29 mouse cellular contexts compared by ENCODE assay signal in the genomic region with DNA sequence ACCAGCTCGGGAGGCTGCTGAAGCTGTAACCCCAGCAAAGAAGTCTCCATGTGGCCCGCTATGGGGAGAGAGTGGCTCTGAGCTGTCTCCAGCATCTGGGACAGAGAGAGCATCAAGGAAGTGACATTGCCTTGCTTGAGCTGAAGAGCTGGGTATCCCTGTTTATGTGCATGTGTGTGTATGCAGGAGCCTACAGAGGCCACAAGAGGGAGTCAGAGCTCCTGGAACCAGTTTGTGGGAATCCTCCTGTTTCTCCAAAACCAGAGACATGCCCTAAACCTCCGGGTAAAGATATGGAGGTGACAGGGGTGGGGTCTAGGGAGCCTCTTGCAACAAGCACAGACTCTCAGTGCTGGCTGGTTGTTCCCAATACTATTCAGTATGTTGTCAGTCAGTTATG. TPM values are rescaled to one million over a fixed set of nuclear protein-coding genes. Genes with fewer than 3 reads are reported as not detected.
DNase-seq lines count a peak whose midpoint lies in the region; ATAC-seq and TF ChIP-seq lines count a peak whose summit lies in the region.
"Had no signal": no experiment of that assay in that cellular context is flagged by ENCODE, and none has a peak within 500 bp of the region (broad histone marks: within the 10 kb centered on the region; RNA-seq: fewer than 3 reads in every experiment).

No protein-coding gene starts in this region.

- peaks cover 4% of the 10 kb centered on the region; the same call in 1 of the 2 replicates for H3K4me1 ChIP-seq in kidney, adult 2 months (ENCODE audit: control insufficient read depth, insufficient read depth, low read length)
- H3K4me1 ChIP-seq in lung, embryonic 14.5 days (ENCODE audit: insufficient read depth), result 0 out of 2 replicates have a peak, but pooled peaks cover 6% of the 10 kb centered on the region
- 0 out of 2 replicates have a peak, but pooled peaks cover 3% of the 10 kb centered on the region for H3K4me1 ChIP-seq in stomach, postnatal 0 days (replicated peaks; ENCODE audit: control insufficient read depth, insufficient read depth)

- no peaks in the 10 kb centered on the region for H3K9me3 ChIP-seq in lung, embryonic 14.5 days (ENCODE audit: low read depth, low read length)
- no peaks in the 10 kb centered on the region for H3K9me3 ChIP-seq in stomach, postnatal 0 days (ENCODE audit: control insufficient read depth, low read length)
- H3K9me3 ChIP-seq: forebrain, embryonic 15.5 days; G1E; hindbrain, embryonic 10.5 days; kidney, embryonic 15.5 days; limb, embryonic 10.5 days; midbrain, embryonic 15.5 days; neural tube, embryonic 13.5 days had no signal

- no peak overlapping the region for H3K4me2 ChIP-seq in lung, embryonic 14.5 days
- no peak overlapping the region for H3K4me2 ChIP-seq in stomach, postnatal 0 days (replicated peaks; ENCODE audit: low read depth)
- H3K4me2 ChIP-seq: forebrain, embryonic 15.5 days; heart, embryonic 11.5 days; kidney, embryonic 15.5 days; midbrain, embryonic 15.5 days; neural tube, embryonic 13.5 days had no signal

- TF ChIP-seq POLR2A in kidney, adult 2 months (IDR thresholded peaks at IDR 0.05; ENCODE audit: low read depth, low read length), result no peak

- TF ChIP-seq CTCF in kidney, adult 2 months (conservative IDR thresholded peaks at IDR 0.05; ENCODE audit: insufficient read depth, insufficient read length, low read depth, low read length), result peak; percentile 23; the same call in 1 of the 2 replicates
- TF ChIP-seq CTCF in lung, embryonic 14.5 days (IDR thresholded peaks at IDR 0.05; ENCODE audit: low read depth), result peak; percentile 28; the same call in 1 of the 2 replicates
- TF ChIP-seq CTCF in stomach, postnatal 0 days (IDR thresholded peaks at IDR 0.05; ENCODE audit: low read depth), result peak; percentile 57

- ATAC-seq in lung, embryonic 14.5 days (ENCODE audit: insufficient read depth), result no peak
- ATAC-seq in stomach, postnatal 0 days (ENCODE audit: low FRiP score, low TSS enrichment), result no peak
- ATAC-seq: forebrain, embryonic 15.5 days; inflammation-experienced regulatory T-cells, adult 6 months; midbrain, embryonic 15.5 days had no signal

- TF ChIP-seq EP300 in stomach, postnatal 0 days (optimal IDR thresholded peaks at IDR 0.05), result no peak

- no peak overlapping the region for H3K9ac ChIP-seq in lung, embryonic 14.5 days
- no peak overlapping the region for H3K9ac ChIP-seq in stomach, postnatal 0 days (ENCODE audit: low read length)
- H3K9ac ChIP-seq: forebrain, embryonic 15.5 days; kidney, embryonic 15.5 days; midbrain, embryonic 15.5 days; neural tube, embryonic 13.5 days had no signal

- WGBS in kidney, adult 2 months, result 90% methylated on average over 3 of the region's 3 CpGs
- 80% methylated on average over 3 of the region's 3 CpGs for WGBS in lung, embryonic 14.5 days
- 82% methylated on average over 3 of the region's 3 CpGs for whole genome bisulfite sequencing in stomach, postnatal 0 days

- no peaks in the 10 kb centered on the region for H3K36me3 ChIP-seq in kidney, adult 2 months (ENCODE audit: control insufficient read depth, insufficient read depth, low read length)
- no peaks in the 10 kb centered on the region for H3K36me3 ChIP-seq in lung, embryonic 14.5 days (ENCODE audit: insufficient read depth)
- no peaks in the 10 kb centered on the region for H3K36me3 ChIP-seq in stomach, postnatal 0 days (ENCODE audit: control insufficient read depth, insufficient read depth, low read length)
- H3K36me3 ChIP-seq: forebrain, embryonic 15.5 days; G1E; hindbrain, embryonic 10.5 days; kidney, embryonic 15.5 days; limb, embryonic 10.5 days; midbrain, embryonic 15.5 days; neural tube, embryonic 13.5 days had no signal

- H3K27me3 ChIP-seq in kidney, adult 2 months (replicated peaks; ENCODE audit: control insufficient read depth, insufficient read depth, low read length), result no peaks in the 10 kb centered on the region
- no peaks in the 10 kb centered on the region for H3K27me3 ChIP-seq in lung, embryonic 14.5 days (ENCODE audit: insufficient read depth, low read length)
- H3K27me3 ChIP-seq in stomach, postnatal 0 days (ENCODE audit: control insufficient read depth, insufficient read depth, low read length), result no peaks in the 10 kb centered on the region
- H3K27me3 ChIP-seq: forebrain, embryonic 15.5 days; kidney, embryonic 15.5 days; midbrain, embryonic 15.5 days had no signal

- H3K4me3 ChIP-seq in kidney, adult 2 months (ENCODE audit: insufficient read depth, low read depth, low read length), result no peak overlapping the region
- no peak overlapping the region for H3K4me3 ChIP-seq in lung, embryonic 14.5 days (ENCODE audit: low read depth, low read length)
- no peak overlapping the region for H3K4me3 ChIP-seq in stomach, postnatal 0 days (ENCODE audit: low read depth, low read length)
- H3K4me3 ChIP-seq: forebrain, embryonic 15.5 days; hindbrain, embryonic 10.5 days; kidney, embryonic 15.5 days; limb, embryonic 10.5 days; midbrain, embryonic 15.5 days; myocyte; neural tube, embryonic 13.5 days had no signal

- DNase-seq in kidney, adult 2 months, result no peak
- no peak for DNase-seq in kidney, adult 9 months
- no peak for DNase-seq in lung, embryonic 14.5 days
- DNase-seq in lung, postnatal 10 days, result no peak
- DNase-seq in ES-CJ7 (ENCODE audit: low read depth, low spot score), result peak; percentile 90
- DNase-seq in stomach, postnatal 0 days (ENCODE audit: low spot score), result peak; percentile 15
- no peak for DNase-seq in frontal cortex, postnatal 10 days (ENCODE audit: low spot score in 2 of 2)
- DNase-seq in thymus, postnatal 4 days, result no peak
- DNase-seq: adrenal gland, postnatal 25 days; cerebellum, adult 8-10 months; gastrocnemius, postnatal 14 days; heart, adult 11 months; kidney, postnatal 4 days; liver; lung, adult 2 months; lung, postnatal 4 days; retina, postnatal 1 day; right cerebral cortex, postnatal 4 days; thymus, postnatal 25 days had no signal

- no peak overlapping the region for H3K27ac ChIP-seq in kidney, adult 2 months (ENCODE audit: insufficient read depth, low read depth, low read length)
- H3K27ac ChIP-seq in lung, embryonic 14.5 days (ENCODE audit: low read depth), result no peak overlapping the region
- no peak overlapping the region for H3K27ac ChIP-seq in stomach, postnatal 0 days (replicated peaks)
- H3K27ac ChIP-seq: forebrain, embryonic 15.5 days; hindbrain, embryonic 10.5 days; kidney, embryonic 15.5 days; limb, embryonic 10.5 days; midbrain, embryonic 15.5 days; neural tube, embryonic 13.5 days had no signal

RNA-seq across cellular contexts. Expression of gene Pebp1, which starts 3.9 kb away (rescaled TPM):
- polyA plus RNA-seq in kidney, adult 2 months (2012; rRNA removed), result 909 and 1,151 TPM in 2 replicates
- 705 and 755 TPM in 2 replicates for polyA plus RNA-seq in lung, embryonic 14.5 days (2014; fragmentation: Nextera tagmentation; extraction: Ambion mirVana)
- polyA plus RNA-seq in stomach, postnatal 0 days (2015; fragmentation: Nextera tagmentation; extraction: Ambion mirVana), result 394 and 400 TPM in 2 replicates

RNA-seq across cellular contexts. Expression of gene Vsig10, which starts 27.6 kb away (rescaled TPM):
- polyA plus RNA-seq in kidney, adult 2 months (2012; rRNA removed), result 17.2 and 20.8 TPM in 2 replicates
- polyA plus RNA-seq in lung, embryonic 14.5 days (2014; fragmentation: Nextera tagmentation; extraction: Ambion mirVana), result 6.8 and 7.0 TPM in 2 replicates
- polyA plus RNA-seq in stomach, postnatal 0 days (2015; fragmentation: Nextera tagmentation; extraction: Ambion mirVana), result 9.9 and 13.0 TPM in 2 replicates

Comparison
In these comparisons a context has a peak if more than half of its experiments do, and no peak if none do; other contexts are left out.
1. DNase-seq: peak in ES-CJ7 (single experiment) and stomach, postnatal 0 days (single experiment); none in kidney, adult 2 months (single experiment), kidney, adult 9 months (single experiment), lung, embryonic 14.5 days (single experiment), lung, postnatal 10 days (single experiment), frontal cortex, postnatal 10 days (0 of 2) and thymus, postnatal 4 days (single experiment).
2. Peak in every context shown above with its lines, with median percentiles within 50 percentile points of each other: CTCF ChIP-seq.